Mouse (Mus musculus) bone marrow, adult 2 months (tissue): ENCODE results near the gene Aox2.

Source experiments
- CTCF ChIP-seq: fragments of 200-500 bp; IDR thresholded peaks from 2 replicates; pipeline ENCODE4 v1.5.1; 2011; ENCODE audit warnings: low read length, control low read depth; ENCODE audit not compliant: control insufficient read depth, insufficient read depth
- POLR2A ChIP-seq: fragments of 200-500 bp; IDR thresholded peaks from 2 replicates; pipeline ENCODE4 v1.6.1; 2011; ENCODE audit warnings: low read depth, mild to moderate bottlenecking, control low read depth, low read length, borderline replicate concordance; ENCODE audit not compliant: control insufficient read depth

DNA sequence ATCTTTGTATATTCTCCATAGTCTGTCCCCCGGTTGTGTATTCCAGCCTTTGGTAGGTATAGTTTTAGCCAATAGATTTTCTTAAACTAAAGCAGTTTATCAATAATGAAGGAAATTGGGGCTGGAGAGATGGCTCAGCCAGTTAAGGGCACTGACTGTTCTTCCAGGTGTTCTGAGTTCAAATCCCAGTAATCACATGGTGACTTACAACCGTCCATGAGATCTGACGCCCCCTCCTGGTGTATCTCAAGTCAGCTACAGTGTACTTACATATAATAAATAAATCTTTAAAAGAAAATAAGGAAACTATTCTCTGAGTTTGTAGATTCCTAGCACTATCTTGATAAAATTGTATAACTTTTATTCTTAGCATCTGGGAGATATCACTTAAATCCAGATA is 117.2 kb downstream of the Aox2 start:
- TF ChIP-seq CTCF (no peak), POLR2A (no peak)
